Mouse (Mus musculus) adrenal gland, adult 8-10 months (tissue): Measurements from ENCODE around the gene Vnn1. TPM values are rescaled to one million over a fixed set of nuclear protein-coding genes. Genes with fewer than 3 reads are reported as not detected.

Source experiments
- total RNA-seq, 4 experiments: library from RNA; stranded (reverse); gene quantifications; 2 replicates each; pipeline ENCODE4 v1.2.4; 2022

The Vnn1 gene
- total RNA-seq, 4 experiments from 2014 or later: 29.6 to 37.3 (median 32.2) TPM

Other genes with a start within 250 kb of the Vnn1 start
- gene Rps12, start 107.4 kb upstream of the Vnn1 start, total RNA-seq: 100 to 1,000 TPM; 283 to 619 (median 405) TPM
- gene Slc18b1, start 97.7 kb upstream of the Vnn1 start, total RNA-seq: 10 to 100 TPM; 31.3 to 54.2 (median 44.7) TPM
- 10 to 100 TPM in 2 of 4 experiments, 1 to 10 TPM in 1, under 1 TPM in 1; 0.74 to 37.9 (median 12.2) TPM for gene Vnn3, start 43.2 kb upstream of the Vnn1 start, total RNA-seq
- not detected for gene Taar1, start 25.7 kb downstream of the Vnn1 start, total RNA-seq
- gene Taar2, start 43.9 kb downstream of the Vnn1 start, total RNA-seq: not detected
- gene Taar3, start 54.9 kb downstream of the Vnn1 start, total RNA-seq: not detected
- not detected for gene Taar4, start 65.8 kb downstream of the Vnn1 start, total RNA-seq
- not detected for gene Taar5, start 76.0 kb downstream of the Vnn1 start, total RNA-seq
- not detected for gene Taar6, start 91.0 kb downstream of the Vnn1 start, total RNA-seq
- gene Taar7a, start 98.8 kb downstream of the Vnn1 start, total RNA-seq: not detected
- gene Taar7b, start 105.3 kb downstream of the Vnn1 start, total RNA-seq: not detected
- gene Taar7d, start 132.5 kb downstream of the Vnn1 start, total RNA-seq: not detected
- not detected for gene Taar7e, start 142.9 kb downstream of the Vnn1 start, total RNA-seq
- gene Taar7f, start 154.8 kb downstream of the Vnn1 start, total RNA-seq: not detected
- gene Taar8a, start 181.8 kb downstream of the Vnn1 start, total RNA-seq: not detected
- not detected for gene Taar8b, start 197.6 kb downstream of the Vnn1 start, total RNA-seq
- not detected for gene Taar8c, start 207.2 kb downstream of the Vnn1 start, total RNA-seq
- not detected for gene Taar9, start 214.8 kb downstream of the Vnn1 start, total RNA-seq